Mouse (Mus musculus) frontal cortex, adult 2 months (tissue): ENCODE results near the gene Rreb1. TPM values are rescaled to one million over a fixed set of nuclear protein-coding genes. Genes with fewer than 3 reads are reported as not detected.

Experiments used
- DNase-seq, 2 experiments: peaks; one replicate each; pipeline ENCODE4 v3.0.0; 2022; ENCODE audit warnings: low spot score in 1 of 2; ENCODE audit errors: extremely low spot score in 1 of 2
- polyA plus RNA-seq: library from polyadenylated mRNA; depleted of rRNA; stranded (reverse); fragments of >200 nt; gene quantifications from 2 replicates; pipeline ENCODE4 v1.2.3, GENCODE M21; 2012

Rreb1 gene
- polyA plus RNA-seq, 1 experiment, result 38.2 TPM

GRCm38 (mm10) chr13:37965126-37965914, 187.1 kb downstream of the Rreb1 start:
- DNase-seq, result no peak

- DNase-seq, result no peak
Measured at GRCm38 (mm10) chr13:37966256-37967051, 188.3 kb downstream of the Rreb1 start.

- no peak for DNase-seq
Measured at GRCm38 (mm10) chr13:37967052-37967437, 188.8 kb downstream of the Rreb1 start.

- no peak for DNase-seq
Measured at GRCm38 (mm10) chr13:37967565-37967964, 189.4 kb downstream of the Rreb1 start.

GRCm38 (mm10) chr13:37969337-37969736, 191.1 kb downstream of the Rreb1 start:
- peak; percentile 63 to 97 for DNase-seq

GRCm38 (mm10) chr13:37969988-37970387, 191.8 kb downstream of the Rreb1 start:
- no peak for DNase-seq

GRCm38 (mm10) chr13:37970887-37971530, 192.8 kb downstream of the Rreb1 start:
- no peak for DNase-seq

GRCm38 (mm10) chr13:37974036-37974435, 195.8 kb downstream of the Rreb1 start:
- no peak for DNase-seq

GRCm38 (mm10) chr13:37974731-37975130, 196.5 kb downstream of the Rreb1 start:
- no peak for DNase-seq

- no peak for DNase-seq
Measured at GRCm38 (mm10) chr13:37979506-37979905, 201.3 kb downstream of the Rreb1 start.

GRCm38 (mm10) chr13:37980346-37980745, 202.1 kb downstream of the Rreb1 start:
- DNase-seq, result no peak

GRCm38 (mm10) chr13:37981063-37981462, 202.9 kb downstream of the Rreb1 start:
- no peak for DNase-seq

- no peak for DNase-seq
Measured at GRCm38 (mm10) chr13:37986166-37986565, 208.0 kb downstream of the Rreb1 start.

GRCm38 (mm10) chr13:37989701-37990100, 211.5 kb downstream of the Rreb1 start:
- DNase-seq, result no peak

- DNase-seq, result no peak
Measured at GRCm38 (mm10) chr13:37992638-37993371, 214.6 kb downstream of the Rreb1 start.

GRCm38 (mm10) chr13:37993376-37993703, 215.1 kb downstream of the Rreb1 start:
- no peak for DNase-seq

GRCm38 (mm10) chr13:37993704-37994404, 215.7 kb downstream of the Rreb1 start, which contains the start of gene Ssr1:
TSS of gene Ssr1 (minus strand) at chr13:37994217.
- peak; percentile 88 to 95 for DNase-seq

GRCm38 (mm10) chr13:37994405-37994749, 216.2 kb downstream of the Rreb1 start:
- no peak for DNase-seq

- no peak for DNase-seq
Measured at GRCm38 (mm10) chr13:37999713-38000112, 221.5 kb downstream of the Rreb1 start.
